Mouse (Mus musculus): ENCODE measurements at regions not wholly inside any gene's neighbourhood (a gene's known extent, or its start where the extent isn't known, plus 50 kb on each side); places are given as distances from the start of the nearest gene placed in this dataset.

DNA sequence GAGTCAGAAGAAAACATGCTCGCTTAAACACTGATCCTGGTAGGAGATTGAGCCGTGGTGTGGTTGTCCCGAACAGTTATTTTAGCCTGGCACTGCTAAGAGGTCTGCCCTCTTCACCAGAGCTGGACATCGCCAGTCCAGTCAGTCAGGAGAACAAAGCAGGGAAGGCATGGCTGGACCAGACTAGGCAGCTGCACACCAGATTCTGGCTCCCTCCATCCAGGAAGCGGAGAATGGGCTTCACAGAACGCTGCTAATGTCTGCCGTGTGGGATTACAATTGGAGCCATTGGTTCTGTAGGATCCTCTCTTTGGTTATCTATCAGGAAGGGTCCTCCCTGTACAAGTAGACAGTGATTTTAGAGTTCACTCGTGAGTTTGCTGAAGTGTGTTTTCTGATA lies 95.5 kb upstream of the Foxd3 start:
- H3K27ac ChIP-seq = no peak overlapping the region
- no peak overlapping the region for H3K9ac ChIP-seq (replicated peaks)
- H3K4me1 ChIP-seq (replicated peaks; ENCODE audit: control insufficient read depth in 2 of 2, insufficient read depth in 2 of 2, low read length in 1 of 2) = no peaks in the 10 kb centered on the region
- H3K27me3 ChIP-seq (ENCODE audit: control insufficient read depth, insufficient read depth, low read length) = no peaks in the 10 kb centered on the region; the same call in 1 of the 2 replicates
- no peak overlapping the region for H3K4me3 ChIP-seq (ENCODE audit: insufficient read depth in 1 of 2, low read depth in 2 of 2, low read length in 2 of 2)
- no peaks in the 10 kb centered on the region for H3K36me3 ChIP-seq (replicated peaks; ENCODE audit: control insufficient read depth, insufficient read depth, low read depth)
- ATAC-seq (ENCODE audit: insufficient read depth) = no peak
- H3K9me3 ChIP-seq (ENCODE audit: control insufficient read depth, low read length) = no peaks in the 10 kb centered on the region
- 21% methylated on average over 8 of the region's 8 CpGs for WGBS (ENCODE audit: insufficient replicate concordance)
- H3K4me2 ChIP-seq (ENCODE audit: low read depth) = no peak overlapping the region
- TF ChIP-seq CTCF (IDR thresholded peaks at IDR 0.05; ENCODE audit: low read depth) = no peak
- no peak for TF ChIP-seq EP300 (IDR thresholded peaks at IDR 0.05; ENCODE audit: low read depth)
- no peak for DNase-seq (ENCODE audit: low read depth in 3 of 3, low spot score in 3 of 3)

DNA sequence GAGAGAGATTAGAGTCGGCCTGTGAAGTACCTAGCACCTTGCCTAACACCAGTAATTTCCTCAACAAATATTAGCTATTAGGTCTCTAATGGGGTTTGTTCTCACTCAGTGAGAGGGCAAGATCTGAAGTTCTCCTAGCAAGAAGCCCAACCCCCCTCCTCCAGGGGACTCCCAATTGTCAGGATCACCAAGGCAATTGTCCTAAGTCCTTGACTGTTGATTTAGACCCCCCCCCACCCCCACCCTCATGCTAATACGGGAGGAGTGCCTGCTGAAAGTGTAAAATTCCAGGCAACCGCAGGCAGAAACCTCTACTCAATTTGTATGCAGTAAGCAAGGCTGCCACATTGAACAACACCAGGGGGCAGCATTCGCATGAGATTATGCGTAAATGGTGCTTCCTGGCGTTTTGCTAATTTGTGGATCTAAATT lies 94.6 kb upstream of the Foxd3 start:
- Histone ChIP-seq H3K4me3 (ENCODE audit: insufficient read depth in 1 of 2, low read depth in 2 of 2, low read length in 2 of 2) (no peak overlapping the region), H3K27me3 (ENCODE audit: control insufficient read depth, insufficient read depth, low read length) (no peaks in the 10 kb centered on the region; the same call in 1 of the 2 replicates), H3K4me2 (ENCODE audit: low read depth) (no peak overlapping the region), H3K4me1 (replicated peaks; ENCODE audit: control insufficient read depth in 2 of 2, insufficient read depth in 2 of 2, low read length in 1 of 2) (no peaks in the 10 kb centered on the region), H3K9me3 (ENCODE audit: control insufficient read depth, low read length) (no peaks in the 10 kb centered on the region), H3K36me3 (replicated peaks; ENCODE audit: control insufficient read depth, insufficient read depth, low read depth) (no peaks in the 10 kb centered on the region), H3K9ac (replicated peaks) (no peak overlapping the region), H3K27ac (no peak overlapping the region)
- no peak for DNase-seq (ENCODE audit: low read depth in 3 of 3, low spot score in 3 of 3)
- 10% methylated on average over 6 of the region's 6 CpGs for WGBS (ENCODE audit: insufficient replicate concordance)
- no peak for TF ChIP-seq EP300 (IDR thresholded peaks at IDR 0.05; ENCODE audit: low read depth)
- TF ChIP-seq CTCF (IDR thresholded peaks at IDR 0.05; ENCODE audit: low read depth) = 0 out of 2 replicates have a peak, but pooled peaks have one; percentile 8
- ATAC-seq (ENCODE audit: insufficient read depth) = no peak

DNA sequence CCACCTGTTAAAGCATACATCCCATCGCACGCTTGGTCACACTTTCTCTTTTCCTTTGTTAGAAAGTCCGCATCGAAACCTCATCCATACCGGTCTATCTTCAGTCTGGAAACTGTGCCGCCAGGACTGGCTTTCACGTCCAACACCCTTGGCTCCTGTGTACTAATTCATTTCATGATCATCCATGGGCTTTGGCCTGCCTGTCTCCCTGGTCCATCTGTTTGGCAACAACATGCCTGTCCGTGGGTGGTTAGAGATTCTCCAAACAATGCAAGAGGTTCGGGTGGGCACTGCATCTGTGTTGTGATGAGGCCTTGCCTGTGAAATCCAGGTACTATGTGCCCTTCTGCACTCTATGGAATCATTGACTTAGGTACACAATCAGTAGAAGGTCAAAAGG lies 90.7 kb upstream of the Foxd3 start:
- no peak for DNase-seq (ENCODE audit: low read depth in 3 of 3, low spot score in 3 of 3)
- WGBS (ENCODE audit: insufficient replicate concordance) = 77% methylated on average over 9 of the region's 9 CpGs

DNA sequence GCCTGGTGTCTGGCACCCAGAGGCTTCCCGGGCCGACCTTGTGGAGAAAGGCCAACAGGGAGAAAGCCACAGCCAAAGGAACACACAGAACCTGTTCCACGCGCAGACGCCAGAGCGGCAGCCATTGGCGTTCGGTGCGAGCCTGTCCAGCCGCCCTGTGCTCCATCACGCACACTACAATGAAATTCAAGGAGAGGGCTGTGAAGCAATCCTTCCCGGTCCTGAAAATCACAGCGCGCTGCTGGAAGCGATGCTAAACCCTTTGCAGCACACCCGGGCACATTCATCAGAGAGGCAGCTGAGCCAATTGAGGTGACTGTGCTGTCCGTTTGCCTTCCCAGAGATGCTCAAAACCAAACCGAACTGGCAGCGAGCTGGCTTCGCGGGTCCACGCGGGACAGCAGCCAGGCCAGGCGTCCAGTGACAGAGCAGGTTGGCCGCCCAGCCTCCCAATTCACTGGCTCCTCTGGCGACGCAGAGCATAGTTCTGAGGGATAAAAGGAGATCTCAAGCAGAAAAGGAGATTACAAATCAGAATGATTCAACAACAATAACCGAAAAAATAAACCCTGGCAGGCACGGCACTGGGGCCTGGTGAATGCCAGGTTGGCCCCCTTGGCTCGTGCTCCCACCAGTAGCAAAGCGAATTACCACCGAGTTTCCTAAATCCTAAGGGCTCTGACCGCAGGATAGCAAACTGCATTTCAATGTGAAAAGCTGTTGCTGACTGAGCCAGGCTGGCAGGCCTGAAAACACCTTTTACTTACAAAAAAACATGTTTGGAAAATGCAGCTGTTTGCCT lies 83.1 kb upstream of the Foxd3 start:
- H3K27ac ChIP-seq = no peak overlapping the region
- H3K27me3 ChIP-seq (ENCODE audit: control insufficient read depth, insufficient read depth, low read length) = peaks cover 6% of the 10 kb centered on the region
- 5% methylated on average over 33 of the region's 33 CpGs for WGBS (ENCODE audit: insufficient replicate concordance)
- no peak overlapping the region for H3K4me3 ChIP-seq (ENCODE audit: insufficient read depth in 1 of 2, low read depth in 2 of 2, low read length in 2 of 2)
- DNase-seq (ENCODE audit: low read depth in 3 of 3, low spot score in 3 of 3) (no peak), ATAC-seq (ENCODE audit: insufficient read depth) (no peak)
- TF ChIP-seq CTCF (IDR thresholded peaks at IDR 0.05; ENCODE audit: low read depth) = no peak
- TF ChIP-seq EP300 (IDR thresholded peaks at IDR 0.05; ENCODE audit: low read depth) = no peak
- no peak overlapping the region for H3K9ac ChIP-seq (replicated peaks)
- no peak overlapping the region for H3K4me2 ChIP-seq (ENCODE audit: low read depth)
- H3K9me3 ChIP-seq (ENCODE audit: control insufficient read depth, low read length) = no peaks in the 10 kb centered on the region
- no peaks in the 10 kb centered on the region for H3K4me1 ChIP-seq (replicated peaks; ENCODE audit: control insufficient read depth in 2 of 2, insufficient read depth in 2 of 2, low read length in 1 of 2)
- no peaks in the 10 kb centered on the region for H3K36me3 ChIP-seq (replicated peaks; ENCODE audit: control insufficient read depth, insufficient read depth, low read depth)

More for the DNA sequence above, 90.7 kb upstream of the Foxd3 start:
- no peak overlapping the region for H3K4me2 ChIP-seq (ENCODE audit: low read depth)
- no peaks in the 10 kb centered on the region for H3K36me3 ChIP-seq (replicated peaks; ENCODE audit: control insufficient read depth, insufficient read depth, low read depth)
- TF ChIP-seq EP300 (IDR thresholded peaks at IDR 0.05; ENCODE audit: low read depth) (no peak), CTCF (IDR thresholded peaks at IDR 0.05; ENCODE audit: low read depth) (no peak)
- H3K9ac ChIP-seq (replicated peaks) = no peak overlapping the region
- H3K4me1 ChIP-seq (replicated peaks; ENCODE audit: control insufficient read depth in 2 of 2, insufficient read depth in 2 of 2, low read length in 1 of 2) = no peaks in the 10 kb centered on the region
- H3K27ac ChIP-seq = no peak overlapping the region
- H3K9me3 ChIP-seq (ENCODE audit: control insufficient read depth, low read length) = no peaks in the 10 kb centered on the region
- no peaks in the 10 kb centered on the region; the same call in 1 of the 2 replicates for H3K27me3 ChIP-seq (ENCODE audit: control insufficient read depth, insufficient read depth, low read length)
- H3K4me3 ChIP-seq (ENCODE audit: insufficient read depth in 1 of 2, low read depth in 2 of 2, low read length in 2 of 2) = no peak overlapping the region
- no peak for ATAC-seq (ENCODE audit: insufficient read depth)

DNA sequence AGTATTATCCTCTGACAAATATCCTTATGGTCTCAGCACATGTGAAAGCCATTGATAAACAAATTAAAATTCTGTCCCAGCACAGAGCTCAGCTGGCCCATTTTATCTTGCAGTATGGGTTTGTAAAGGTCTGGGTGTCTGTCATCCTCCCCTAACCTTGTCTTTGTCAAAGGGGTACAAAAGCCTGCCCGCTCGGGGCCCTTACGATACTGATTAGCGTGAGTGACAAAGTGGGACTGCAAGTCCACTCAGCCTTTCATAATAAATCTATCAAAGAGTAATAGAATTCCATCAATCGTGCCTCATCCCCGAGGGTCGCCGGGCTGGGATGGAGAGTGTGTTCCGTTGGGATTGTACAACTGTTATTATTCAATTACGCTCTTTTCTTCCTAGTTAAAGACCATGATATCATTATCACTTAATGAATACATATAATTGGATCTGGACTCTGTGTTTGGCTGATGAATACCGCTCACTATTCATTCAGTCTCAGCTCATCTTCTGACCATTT lies 82.0 kb upstream of the Foxd3 start:
- Histone ChIP-seq H3K9ac (replicated peaks) (no peak overlapping the region), H3K9me3 (ENCODE audit: control insufficient read depth, low read length) (no peaks in the 10 kb centered on the region), H3K27me3 (ENCODE audit: control insufficient read depth, insufficient read depth, low read length) (peaks cover 6% of the 10 kb centered on the region), H3K4me2 (ENCODE audit: low read depth) (no peak overlapping the region), H3K4me3 (ENCODE audit: insufficient read depth in 1 of 2, low read depth in 2 of 2, low read length in 2 of 2) (no peak overlapping the region), H3K4me1 (replicated peaks; ENCODE audit: control insufficient read depth in 2 of 2, insufficient read depth in 2 of 2, low read length in 1 of 2) (no peaks in the 10 kb centered on the region), H3K27ac (no peak overlapping the region), H3K36me3 (replicated peaks; ENCODE audit: control insufficient read depth, insufficient read depth, low read depth) (no peaks in the 10 kb centered on the region)
- TF ChIP-seq EP300 (IDR thresholded peaks at IDR 0.05; ENCODE audit: low read depth) (no peak), CTCF (IDR thresholded peaks at IDR 0.05; ENCODE audit: low read depth) (no peak)
- ATAC-seq (ENCODE audit: insufficient read depth) (no peak), DNase-seq (ENCODE audit: low read depth in 3 of 3, low spot score in 3 of 3) (no peak)
- WGBS (ENCODE audit: insufficient replicate concordance) = 54% methylated on average over 11 of the region's 11 CpGs

All from liver, embryonic 14.5 days (tissue).